Mouse (Mus musculus) adrenal gland (tissue): Measurements from ENCODE around the gene 3830406C13Rik.
"Not testable (repeated sequence)": the region's sequence is repeated elsewhere in the genome, so short reads cannot be mapped to it uniquely, and the experiment has no call there.

Source experiments
- intact Hi-C: fragments of 180-260 bp; cut with DNase I; formaldehyde crosslinking; loops from one replicate; pipeline ENCODE4 v1.15.1; 2025
- long read RNA-seq, 2 experiments: library from polyadenylated mRNA; unstranded; transcript quantifications; one replicate each; pipeline ENCODE4 v2.0.0; 2020; ENCODE audit warnings: borderline replicate concordance in 1 of 2; ENCODE audit not compliant: insufficient replicate concordance in 1 of 2

The 3830406C13Rik gene
- long read RNA-seq, experiment 1, transcript 3830406C13Rik-206 (5 exons, 2,292 nt): minor isoform, 7 of 47 reads
- long read RNA-seq, experiment 1, transcript 3830406C13Rik-202 (5 exons, 2,452 nt): major isoform, 20 of 47 reads
- long read RNA-seq, experiment 1, partial matches to known transcripts: 4 of 47 reads
- long read RNA-seq, experiment 1, other reads (novel, unspliced or antisense): 7 of 47 reads
- long read RNA-seq, experiment 2, transcript 3830406C13Rik-202 (5 exons, 2,452 nt): major isoform, 27 of 60 reads
- long read RNA-seq, experiment 2, transcript 3830406C13Rik-206 (5 exons, 2,292 nt): minor isoform, 7 of 60 reads
- long read RNA-seq, experiment 2, transcript 3830406C13Rik-214 (4 exons, 431 nt): minor isoform, 7 of 60 reads
- long read RNA-seq, experiment 2, partial matches to known transcripts: 2 of 60 reads
- long read RNA-seq, experiment 2, other reads (novel, unspliced or antisense): 11 of 60 reads

DNA sequence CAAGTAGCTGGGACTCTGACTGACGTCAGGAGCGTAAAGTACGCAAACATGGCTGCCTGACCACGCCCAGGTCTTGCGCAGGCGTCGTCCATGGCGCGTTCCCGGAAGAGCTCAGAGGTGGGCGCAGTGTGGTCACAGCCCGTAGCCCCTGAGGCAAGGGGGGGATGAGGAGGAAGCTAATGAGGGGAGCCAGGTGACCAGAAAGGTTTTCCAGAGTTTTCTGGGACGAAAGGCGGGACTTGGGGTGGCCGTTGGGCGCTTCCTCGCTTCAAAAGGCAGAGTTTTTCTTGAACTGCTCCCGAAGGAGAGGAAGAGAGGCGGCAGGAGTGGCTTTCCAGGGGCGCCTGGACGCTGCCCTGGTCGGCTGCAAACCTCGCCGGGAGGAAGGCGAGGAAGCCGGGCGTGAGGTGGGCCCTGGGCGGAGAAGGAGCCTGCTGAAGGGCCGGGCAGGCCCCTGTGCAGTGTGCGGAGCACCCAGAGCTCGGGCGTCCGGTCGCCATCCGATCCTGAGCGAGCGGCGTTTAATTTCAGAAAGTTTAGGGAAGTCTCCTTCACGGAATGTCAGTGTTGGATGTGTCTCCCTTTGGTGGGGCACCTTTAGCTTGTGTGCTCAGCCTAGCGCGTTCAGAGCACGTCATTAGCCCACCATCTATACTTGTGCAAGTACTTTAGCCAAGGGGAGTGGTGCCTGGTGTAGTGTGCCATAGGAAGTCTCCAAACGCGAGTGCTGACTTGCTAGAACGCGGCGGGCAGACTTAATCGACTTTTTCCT, at the start of gene 3830406C13Rik:
Gene 3830406C13Rik (plus strand): TSS at position 33 of the 772 bp plus-strand sequence.
- intact Hi-C loops: no loop called here

- intact Hi-C loops: loop anchor here (5.0 kb wide), 1 partner anchor 34 kb away; no protein-coding TSS in a partner anchor
Observed at GRCm38 (mm10) chr14:12243726-12244125, 40.2 kb upstream of the 3830406C13Rik start.

GRCm38 (mm10) chr14:12276031-12276430, 7.9 kb upstream of the 3830406C13Rik start:
- intact Hi-C loops: loop anchor here (5.0 kb wide), 1 partner anchor 34 kb away; no protein-coding TSS in a partner anchor

- intact Hi-C loops: no loop called here
Observed at GRCm38 (mm10) chr14:12283641-12284040, 332 bp upstream of the 3830406C13Rik start, which contains the start of gene Gm49355. Gm49355 (plus strand) TSS chr14:12283976.

DNA sequence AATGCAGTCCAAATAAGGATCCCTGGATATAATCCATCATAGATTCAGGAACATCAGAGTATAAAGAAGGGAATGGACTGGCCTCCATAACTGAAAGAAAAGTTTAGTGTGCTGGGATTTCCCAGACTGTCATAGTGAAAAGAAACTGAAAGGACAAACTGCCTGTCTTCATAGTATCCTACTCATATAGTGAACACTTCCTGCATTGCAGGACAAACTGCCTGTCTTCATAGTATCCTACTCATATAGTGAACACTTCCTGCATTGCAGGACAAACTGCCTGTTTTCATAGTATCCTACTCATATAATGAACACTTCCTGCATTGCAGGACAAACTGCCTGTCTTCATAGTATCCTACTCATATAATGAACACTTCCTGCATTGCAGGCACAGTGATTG, 5.8 kb downstream of the 3830406C13Rik start:
- intact Hi-C loops: not testable (repeated sequence)

- intact Hi-C loops: loop anchor here (5.0 kb wide), 1 partner anchor 236 kb away; no protein-coding TSS in a partner anchor
Observed at GRCm38 (mm10) chr14:12296391-12296790, 12.4 kb downstream of the 3830406C13Rik start.

GRCm38 (mm10) chr14:12299171-12299570, 15.2 kb downstream of the 3830406C13Rik start:
- intact Hi-C loops: loop anchor here (5.0 kb wide), 1 partner anchor 233 kb away; no protein-coding TSS in a partner anchor

DNA sequence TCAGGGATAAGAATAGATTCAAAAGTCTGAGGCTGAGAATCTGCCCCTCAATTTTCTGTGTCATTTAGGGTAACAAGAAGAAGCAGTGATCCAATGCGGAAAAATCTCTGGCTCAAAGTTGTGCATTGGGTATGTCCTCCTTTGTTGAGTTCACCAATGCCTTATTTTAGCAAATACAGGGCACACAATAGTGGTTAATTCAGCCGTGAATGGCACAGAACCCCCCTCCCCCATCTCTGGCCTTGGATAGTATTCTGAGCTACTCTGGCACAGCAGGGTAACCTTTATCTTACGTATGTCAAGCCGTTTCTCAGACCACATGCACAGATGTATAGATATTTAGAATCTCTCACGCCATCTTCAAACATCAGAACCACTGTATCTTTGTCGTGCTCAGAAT, 15.7 kb downstream of the 3830406C13Rik start:
- intact Hi-C loops: loop anchor here (5.0 kb wide), 2 partner anchors 92 to 233 kb away; no protein-coding TSS in a partner anchor

DNA sequence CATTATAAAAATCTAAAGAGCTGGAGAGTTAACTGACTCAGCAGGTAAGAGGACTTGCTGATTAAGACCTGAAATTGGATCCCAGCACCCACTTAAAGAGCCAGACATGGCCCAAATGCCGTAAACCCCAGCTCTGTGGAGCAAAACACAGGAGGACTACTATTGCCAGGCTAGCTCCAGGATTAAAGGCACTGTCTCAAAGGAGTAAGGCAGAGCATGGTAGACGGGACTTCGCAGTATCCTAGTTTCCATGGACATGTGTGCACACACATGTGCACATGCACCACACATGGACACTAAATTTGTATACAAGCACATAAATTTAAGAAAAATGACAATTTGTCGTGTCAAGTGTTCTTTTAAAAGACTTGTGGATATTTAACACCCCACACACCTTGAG, 16.3 kb downstream of the 3830406C13Rik start:
- intact Hi-C loops: loop anchor here (5.0 kb wide), 1 partner anchor 93 kb away; no protein-coding TSS in a partner anchor

GRCm38 (mm10) chr14:12300677-12301076, 16.7 kb downstream of the 3830406C13Rik start:
- intact Hi-C loops: loop anchor here (5.0 kb wide), 1 partner anchor 93 kb away; no protein-coding TSS in a partner anchor

DNA sequence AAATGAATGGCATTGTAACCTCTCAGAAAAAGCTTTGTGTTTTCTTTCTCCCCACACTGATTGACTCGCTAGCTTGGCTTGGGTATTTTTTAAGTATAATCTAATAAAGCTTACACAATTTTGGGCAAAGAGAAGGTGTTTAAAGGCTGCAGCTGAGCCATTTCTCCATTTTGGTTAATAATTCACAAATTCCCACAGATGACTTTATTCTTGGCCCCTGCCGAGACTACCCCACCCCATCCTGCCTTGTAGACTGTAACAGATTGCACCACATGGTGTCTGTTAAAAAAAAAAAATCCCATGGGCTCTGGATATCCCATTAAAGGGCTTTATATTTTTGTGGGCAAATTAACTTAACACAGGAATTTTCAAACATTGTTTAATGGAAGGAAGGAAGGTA, 19.1 kb downstream of the 3830406C13Rik start:
- intact Hi-C loops: loop anchor here (5.0 kb wide), 1 partner anchor 96 kb away; no protein-coding TSS in a partner anchor

- intact Hi-C loops: no loop called here
Observed at GRCm38 (mm10) chr14:12333622-12334021, 49.6 kb downstream of the 3830406C13Rik start.

GRCm38 (mm10) chr14:12334925-12335324, 51.0 kb downstream of the 3830406C13Rik start:
- intact Hi-C loops: no loop called here

GRCm38 (mm10) chr14:12337421-12337997, 53.5 kb downstream of the 3830406C13Rik start:
- intact Hi-C loops: no loop called here

DNA sequence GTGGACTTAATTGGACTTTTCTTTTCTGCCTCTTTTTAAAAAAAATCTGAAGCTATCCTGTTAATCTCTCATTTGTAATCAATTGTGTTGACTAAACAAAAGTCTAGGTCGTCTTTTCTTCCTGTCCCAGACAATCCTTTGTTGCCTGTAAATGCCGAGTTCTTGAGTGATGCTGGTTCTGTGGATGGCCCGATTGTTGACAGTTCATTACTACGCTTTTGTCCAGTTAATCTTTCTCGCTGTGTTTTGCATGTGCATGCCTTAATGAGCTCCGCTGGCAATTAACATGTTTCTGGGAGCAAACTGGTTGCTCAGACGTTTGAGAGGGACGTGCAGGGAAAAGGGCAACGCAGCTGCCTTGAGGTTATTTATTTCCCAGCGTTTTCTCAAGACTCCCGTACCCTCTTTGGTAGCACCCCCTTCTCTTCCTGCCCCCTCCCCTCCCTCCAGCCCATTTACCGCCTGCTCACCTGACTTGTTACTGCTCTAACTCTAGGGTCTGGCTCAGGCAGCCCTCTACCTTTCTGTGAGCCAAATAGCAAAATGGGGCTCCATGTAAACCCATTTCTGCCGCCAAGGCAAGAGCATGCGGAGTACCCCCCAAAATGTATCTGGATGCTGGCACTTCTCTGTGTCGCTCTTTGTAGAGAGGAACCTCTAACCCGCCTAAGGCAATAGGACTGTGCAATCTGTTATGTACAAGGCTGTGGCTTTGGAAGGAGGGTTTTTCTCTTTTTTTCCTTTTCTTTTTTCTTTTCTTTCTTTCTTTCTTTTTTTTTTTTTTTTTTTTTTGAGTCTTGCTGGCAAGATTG, 54.2 kb downstream of the 3830406C13Rik start:
- intact Hi-C loops: no loop called here

- intact Hi-C loops: no loop called here
Observed at GRCm38 (mm10) chr14:12338811-12339565, 55.0 kb downstream of the 3830406C13Rik start.

- intact Hi-C loops: no loop called here
Observed at GRCm38 (mm10) chr14:12340238-12341074, 56.5 kb downstream of the 3830406C13Rik start.

GRCm38 (mm10) chr14:12341075-12341788, 57.3 kb downstream of the 3830406C13Rik start:
- intact Hi-C loops: no loop called here
